Mouse (Mus musculus) G1E (cell line): ENCODE measurements around the gene Gpr141.

Source experiments
- CTCF ChIP-seq: IDR thresholded peaks from 2 replicates; pipeline ENCODE4 v1.5.1; 2012; ENCODE audit warnings: low read depth, low read length, inconsistent platforms, mixed read lengths
- POLR2AphosphoS5 ChIP-seq: IDR thresholded peaks from 2 replicates; pipeline ENCODE4 v1.6.1; 2012; ENCODE audit warnings: low read depth, low read length, inconsistent platforms; ENCODE audit not compliant: insufficient replicate concordance
- TAL1 ChIP-seq: conservative IDR thresholded peaks from 2 replicates; pipeline ENCODE4 v1.6.1; 2012; ENCODE audit warnings: low read depth, low read length, inconsistent platforms, mixed read lengths

GRCm38 (mm10) chr13:19717201-19717600 lies 106.9 kb downstream of the Gpr141 start:
- TF ChIP-seq CTCF, result no peak
- no peak for TF ChIP-seq POLR2AphosphoS5
- TF ChIP-seq TAL1, result no peak
